Mouse (Mus musculus) ES-E14 (cell line): ENCODE measurements around the gene Abcc5. TPM values are rescaled to one million over a fixed set of nuclear protein-coding genes. Genes with fewer than 3 reads are reported as not detected.

Source experiments
- DNase-seq: peaks from one replicate; pipeline ENCODE4 v3.0.0-alpha.2; 2013; ENCODE audit warnings: low read depth, low spot score
- H3K27ac ChIP-seq: 2 replicates; pipeline ENCODE4 v1.5.1; 2012; ENCODE audit warnings: low read depth, mild to moderate bottlenecking, low read length, moderate library complexity, mixed read lengths; ENCODE audit not compliant: poor library complexity, insufficient read depth, severe bottlenecking
- H3K36me3 ChIP-seq: 2 replicates; pipeline ENCODE4 v1.6.1; 2012; ENCODE audit warnings: mild to moderate bottlenecking, low read length, moderate library complexity, mixed read lengths; ENCODE audit not compliant: control insufficient read depth, poor library complexity, insufficient read depth, severe bottlenecking
- H3K4me1 ChIP-seq, 2 experiments: fragments of 150-350 bp in 1 of 2; sonication (generic) in 1 of 2; 2 replicates each; pipeline ENCODE4 v1.6.1; 2012; ENCODE audit warnings: low read length in 2 of 2, mild to moderate bottlenecking in 1 of 2, mixed read lengths in 1 of 2; ENCODE audit not compliant: control insufficient read depth in 2 of 2, insufficient read depth in 2 of 2, poor library complexity in 1 of 2
- H3K4me3 ChIP-seq, 2 experiments: fragments of 150-350 bp in 1 of 2; sonication (generic) in 1 of 2; 2 replicates each; pipeline ENCODE4 v1.5.1; 2012; ENCODE audit warnings: low read length in 2 of 2, low read depth in 1 of 2, mild to moderate bottlenecking in 1 of 2, mixed read lengths in 1 of 2; ENCODE audit not compliant: insufficient read depth in 1 of 2, poor library complexity in 1 of 2, severe bottlenecking in 1 of 2
- H3K9ac ChIP-seq: 2 replicates; pipeline ENCODE4 v1.6.1; 2012; ENCODE audit warnings: low read depth, mild to moderate bottlenecking, low read length, mixed read lengths; ENCODE audit not compliant: poor library complexity, insufficient read depth, severe bottlenecking
- H3K9me3 ChIP-seq: fragments of 150-350 bp; sonication (generic); 2 replicates; pipeline ENCODE4 v1.6.1; 2012; ENCODE audit warnings: low read depth, mild to moderate bottlenecking, low read length; ENCODE audit not compliant: control insufficient read depth, insufficient read depth
- CHD2 ChIP-seq: IDR thresholded peaks from 2 replicates; pipeline ENCODE4 v1.6.1; 2014; ENCODE audit warnings: mild to moderate bottlenecking, low read depth, low read length, inconsistent platforms
- HCFC1 ChIP-seq: IDR thresholded peaks from 2 replicates; pipeline ENCODE4 v1.6.1; 2012; ENCODE audit warnings: low read length, inconsistent platforms, borderline replicate concordance; ENCODE audit not compliant: insufficient read depth
- MAFK ChIP-seq: IDR thresholded peaks from 2 replicates; pipeline ENCODE4 v1.6.1; 2014; ENCODE audit warnings: mild to moderate bottlenecking, low read depth, low read length, inconsistent platforms; ENCODE audit not compliant: insufficient read depth
- ZC3H11A ChIP-seq: IDR thresholded peaks from 2 replicates; pipeline ENCODE4 v1.6.1; 2012; ENCODE audit warnings: low read depth, mild to moderate bottlenecking, inconsistent platforms, low read length, borderline replicate concordance
- ZNF384 ChIP-seq: IDR thresholded peaks from 2 replicates; pipeline ENCODE4 v1.6.1; 2012; ENCODE audit warnings: low read depth, low read length, inconsistent platforms
- in situ Hi-C, 2 experiments: fragments of 600-800 bp; cut with MboI; formaldehyde crosslinking; loops; one replicate each; pipeline ENCODE4 v1.15.1; 2025; ENCODE audit warnings: low sequenced_read_pairs in 2 of 2, inconsistent platforms in 1 of 2; ENCODE audit not compliant: unreplicated experiment in 2 of 2
- total RNA-seq: library from RNA; depleted of rRNA; stranded (reverse); fragments of 300-350 nt; gene quantifications from 2 replicates; pipeline ENCODE4 v1.2.3, GENCODE M21; 2012

The Abcc5 gene
- total RNA-seq, 1 experiment = 159 TPM

- H3K36me3 ChIP-seq = peaks cover 31% of the 10 kb centered on the region
Observed at GRCm38 (mm10) chr16:20354762-20355161, 71.4 kb downstream of the Abcc5 start.

DNA sequence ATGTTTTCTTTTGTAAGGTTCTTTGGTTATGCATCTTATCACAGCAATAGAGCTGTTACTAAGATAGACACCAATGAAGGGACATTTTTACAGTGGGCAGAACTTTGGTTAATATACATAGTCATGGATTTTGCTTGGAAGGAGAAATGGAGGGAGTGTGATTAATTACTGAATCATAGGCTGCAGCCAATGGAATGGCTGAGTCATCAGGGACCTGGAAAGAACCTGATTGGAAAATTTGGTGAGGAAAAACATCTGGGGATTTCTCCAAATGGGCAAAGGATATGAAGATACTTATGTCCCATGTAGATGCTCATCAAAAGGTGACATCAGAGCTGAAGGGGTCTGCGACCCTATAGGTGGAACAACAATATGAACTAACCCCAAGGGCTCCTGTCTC, 72.2 kb downstream of the Abcc5 start:
- no peak for DNase-seq
- H3K9me3 ChIP-seq = no peaks in the 10 kb centered on the region
- H3K27ac ChIP-seq = no peak overlapping the region
- TF ChIP-seq HCFC1 (no peak), ZNF384 (no peak), MAFK (no peak), ZC3H11A (no peak), CHD2 (no peak)
- H3K4me1 ChIP-seq = peaks cover 0 to 2% of the 10 kb centered on the region in 2 experiments; a peak in 1 of 4 replicates
- in situ Hi-C loops = no loop called here
- H3K4me3 ChIP-seq = no peak overlapping the region
- no peak overlapping the region for H3K9ac ChIP-seq
- H3K36me3 ChIP-seq = peaks cover 31% of the 10 kb centered on the region

More at GRCm38 (mm10) chr16:20354762-20355161, 71.4 kb downstream of the Abcc5 start:
- DNase-seq = no peak
- no peaks in the 10 kb centered on the region for H3K9me3 ChIP-seq
- no peak for TF ChIP-seq ZC3H11A
- TF ChIP-seq MAFK = no peak
- TF ChIP-seq HCFC1 = no peak
- TF ChIP-seq CHD2 = no peak
- no peak for TF ChIP-seq ZNF384
- peaks cover 0 to 5% of the 10 kb centered on the region in 2 experiments; a peak in 1 of 4 replicates for H3K4me1 ChIP-seq
- H3K9ac ChIP-seq = no peak overlapping the region
- H3K27ac ChIP-seq = no peak overlapping the region
- in situ Hi-C loops = no loop called here
- no peak overlapping the region for H3K4me3 ChIP-seq

DNA sequence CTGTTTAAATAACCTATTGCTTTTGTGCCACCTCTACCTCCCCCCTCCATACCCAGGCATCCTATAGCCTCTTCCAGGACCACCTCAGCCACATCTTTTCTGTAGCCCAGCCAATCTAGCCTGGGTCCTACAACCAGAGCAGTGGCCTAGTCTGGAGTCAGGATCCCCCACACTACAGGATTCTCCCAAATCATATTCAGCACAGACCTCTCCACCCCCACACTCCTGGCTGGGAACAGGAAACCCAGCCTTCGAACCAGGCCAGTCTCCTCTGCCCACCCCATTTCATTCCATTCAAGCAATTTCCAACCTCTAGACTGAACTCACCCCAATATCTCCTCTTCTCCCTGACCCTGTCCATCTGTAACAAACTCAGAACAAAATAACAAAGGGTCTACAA, 80.7 kb downstream of the Abcc5 start:
- DNase-seq = no peak
- Histone ChIP-seq H3K4me3 (no peak overlapping the region), H3K36me3 (peaks cover 7% of the 10 kb centered on the region; the same call in 1 of the 2 replicates), H3K9me3 (no peaks in the 10 kb centered on the region), H3K4me1 (no peaks in the 10 kb centered on the region), H3K9ac (no peak overlapping the region), H3K27ac (no peak overlapping the region)
- in situ Hi-C loops = no loop called here
- no peak for TF ChIP-seq HCFC1
- no peak for TF ChIP-seq ZNF384
- no peak for TF ChIP-seq MAFK

GRCm38 (mm10) chr16:20338616-20339015, 87.6 kb downstream of the Abcc5 start:
- no peak for DNase-seq
- no peak overlapping the region for H3K4me3 ChIP-seq

DNA sequence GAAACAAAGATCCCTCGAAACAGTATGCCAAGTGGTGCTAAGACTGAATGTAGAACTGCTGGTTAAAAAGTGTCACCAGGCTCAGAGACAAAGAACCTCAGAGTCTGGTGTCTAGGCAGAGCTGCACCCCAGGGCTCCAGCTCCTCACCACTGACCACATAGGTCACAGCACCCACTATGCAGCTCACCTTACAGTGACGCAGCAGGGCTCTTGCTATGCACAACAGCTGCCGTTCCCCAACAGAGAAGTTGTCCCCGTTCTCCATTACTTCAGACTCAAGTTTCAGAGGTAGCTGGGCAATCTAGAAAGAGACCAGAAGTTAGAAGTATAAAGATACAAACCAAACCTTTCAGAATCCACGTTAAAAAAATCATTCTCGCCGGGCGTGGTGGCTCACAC, 91.3 kb downstream of the Abcc5 start:
- Histone ChIP-seq H3K36me3 (peaks cover 34% of the 10 kb centered on the region), H3K9ac (no peak overlapping the region), H3K9me3 (no peaks in the 10 kb centered on the region), H3K27ac (no peak overlapping the region), H3K4me1 (no peaks in the 10 kb centered on the region), H3K4me3 (no peak overlapping the region)
- in situ Hi-C loops = no loop called here
- TF ChIP-seq CHD2 = no peak
- DNase-seq = no peak

More at GRCm38 (mm10) chr16:20338616-20339015, 87.6 kb downstream of the Abcc5 start:
- H3K27ac ChIP-seq = no peak overlapping the region
- in situ Hi-C loops = no loop called here
- H3K9me3 ChIP-seq = no peaks in the 10 kb centered on the region
- TF ChIP-seq MAFK = no peak
- no peak for TF ChIP-seq CHD2
- TF ChIP-seq ZC3H11A = no peak
- TF ChIP-seq HCFC1 = no peak
- TF ChIP-seq ZNF384 = no peak
- H3K36me3 ChIP-seq = peaks cover 17% of the 10 kb centered on the region
- H3K9ac ChIP-seq = no peak overlapping the region
- H3K4me1 ChIP-seq = no peaks in the 10 kb centered on the region
